10 mouse cellular contexts compared by ENCODE assay signal in genomic region chr11:99379568-99379967, GRCm38 (mm10). TPM values are rescaled to one million over a fixed set of nuclear protein-coding genes. Genes with fewer than 3 reads are reported as not detected.
DNase-seq lines count a peak whose midpoint lies in the region; ATAC-seq and TF ChIP-seq lines count a peak whose summit lies in the region.
"Had no signal": no experiment of that assay in that cellular context is flagged by ENCODE, and none has a peak within 500 bp of the region (broad histone marks: within the 10 kb centered on the region; RNA-seq: fewer than 3 reads in every experiment).

No protein-coding gene starts in this region.

- no peak; the same call in 1 of the 2 replicates for TF ChIP-seq CTCF in heart, adult 2 months (IDR thresholded peaks at IDR 0.05)
- peak; percentile 78 for TF ChIP-seq CTCF in heart, postnatal 0 days (IDR thresholded peaks at IDR 0.05; ENCODE audit: low read depth)
- no peak; the same call in 1 of the 2 replicates for TF ChIP-seq CTCF in thymus, adult 2 months (IDR thresholded peaks at IDR 0.05; ENCODE audit: borderline replicate concordance, control insufficient read depth, extremely low read depth, insufficient read depth, low read length, poor library complexity)

- no peaks in the 10 kb centered on the region for H3K4me1 ChIP-seq in heart, adult 2 months (ENCODE audit: control insufficient read depth, insufficient read depth, low read length)
- H3K4me1 ChIP-seq in heart, embryonic 10.5 days = no peaks in the 10 kb centered on the region
- H3K4me1 ChIP-seq in heart, postnatal 0 days (ENCODE audit: control insufficient read depth, insufficient read depth) = no peaks in the 10 kb centered on the region
- no peaks in the 10 kb centered on the region for H3K4me1 ChIP-seq in thymus, adult 2 months (replicated peaks; ENCODE audit: control insufficient read depth, insufficient read depth, low read length)
- H3K4me1 ChIP-seq: embryonic facial prominence, embryonic 12.5 days; neural tube, embryonic 12.5 days had no signal

- DNase-seq in heart, adult 2 months = peak; percentile 55 to 79
- no peak for DNase-seq in heart, embryonic 10.5 days (ENCODE audit: low spot score)
- DNase-seq in ZHBTc4 (ENCODE audit: low read depth, low spot score) = peak; percentile 84
- no peak for DNase-seq in heart, postnatal 0 days (ENCODE audit: low spot score)
- DNase-seq in left cerebral cortex, adult 8-10 months (ENCODE audit: low spot score in 2 of 2) = peak; percentile 22 to 57
- DNase-seq in natural killer cell, adult 2 months (ENCODE audit: low spot score in 2 of 2) = peak; percentile 59 to 74
- DNase-seq in thymus, adult 2 months = peak; percentile 64

- no peaks in the 10 kb centered on the region for H3K9me3 ChIP-seq in heart, embryonic 10.5 days
- no peaks in the 10 kb centered on the region for H3K9me3 ChIP-seq in heart, postnatal 0 days (replicated peaks; ENCODE audit: control insufficient read depth, low read length)
- H3K9me3 ChIP-seq: embryonic facial prominence, embryonic 12.5 days; neural tube, embryonic 12.5 days had no signal

- no peak overlapping the region for H3K9ac ChIP-seq in heart, adult 2 months (ENCODE audit: low read depth, low read length)
- no peak overlapping the region for H3K9ac ChIP-seq in heart, postnatal 0 days (replicated peaks; ENCODE audit: low read depth, low read length)
- H3K9ac ChIP-seq: embryonic facial prominence, embryonic 12.5 days; neural tube, embryonic 12.5 days had no signal

- intact Hi-C loops in heart, adult 2 months (cut with DNase I) = loop anchor here (1.0 to 2.0 kb wide), 3 partner anchors 84 to 903 kb away; no protein-coding TSS in a partner anchor

- H3K79me2 ChIP-seq in heart, adult 2 months (replicated peaks; ENCODE audit: control insufficient read depth, insufficient read depth, low read length) = no peaks in the 10 kb centered on the region; the same call in 1 of the 2 replicates

- TF ChIP-seq POLR2A in heart, adult 2 months (IDR thresholded peaks at IDR 0.05; ENCODE audit: insufficient read depth, low read depth, low read length) = no peak
- no peak for TF ChIP-seq POLR2A in thymus, adult 2 months (IDR thresholded peaks at IDR 0.05; ENCODE audit: control insufficient read depth, extremely low read depth, insufficient read depth, low read length, poor library complexity)

- no peak overlapping the region for H3K4me2 ChIP-seq in heart, postnatal 0 days (ENCODE audit: low read depth, low read length)
- H3K4me2 ChIP-seq: embryonic facial prominence, embryonic 12.5 days; neural tube, embryonic 12.5 days had no signal

- no peaks in the 10 kb centered on the region for H3K36me3 ChIP-seq in heart, adult 2 months (ENCODE audit: control insufficient read depth, insufficient read depth, low read length)
- no peaks in the 10 kb centered on the region for H3K36me3 ChIP-seq in heart, embryonic 10.5 days
- no peaks in the 10 kb centered on the region for H3K36me3 ChIP-seq in heart, postnatal 0 days (replicated peaks; ENCODE audit: control insufficient read depth, insufficient read depth, low read length)
- H3K36me3 ChIP-seq in thymus, adult 2 months (ENCODE audit: control insufficient read depth, insufficient read depth, low read length) = no peaks in the 10 kb centered on the region
- H3K36me3 ChIP-seq: embryonic facial prominence, embryonic 12.5 days; neural tube, embryonic 12.5 days had no signal

- peak; percentile 85 for ATAC-seq in common myeloid progenitor, adult 5-6 weeks (replicated peaks; ENCODE audit: low read depth, poor library complexity, severe bottlenecking)
- no peak for ATAC-seq in heart, postnatal 0 days (ENCODE audit: insufficient read depth, low read depth)

- no peak overlapping the region for H3K4me3 ChIP-seq in heart, adult 2 months
- no peak overlapping the region for H3K4me3 ChIP-seq in heart, embryonic 10.5 days
- H3K4me3 ChIP-seq in heart, postnatal 0 days (ENCODE audit: low read depth, low read length) = no peak overlapping the region
- no peak overlapping the region for H3K4me3 ChIP-seq in thymus, adult 2 months (ENCODE audit: control insufficient read depth, insufficient read depth, low read length)
- H3K4me3 ChIP-seq: embryonic facial prominence, embryonic 12.5 days; neural tube, embryonic 12.5 days had no signal

- TF ChIP-seq EP300 in heart, adult 2 months (IDR thresholded peaks at IDR 0.05; ENCODE audit: insufficient read depth, low read depth, low read length) = 0 out of 2 replicates have a peak, but pooled peaks have one; percentile 40
- no peak for TF ChIP-seq EP300 in heart, postnatal 0 days (IDR thresholded peaks at IDR 0.05; ENCODE audit: low read depth)

- H3K27ac ChIP-seq in heart, adult 2 months = no peak overlapping the region
- no peak overlapping the region for H3K27ac ChIP-seq in heart, embryonic 10.5 days
- no peak overlapping the region for H3K27ac ChIP-seq in heart, postnatal 0 days (ENCODE audit: low read depth)
- H3K27ac ChIP-seq in thymus, adult 2 months (ENCODE audit: control insufficient read depth, insufficient read depth, low read length) = no peak overlapping the region
- H3K27ac ChIP-seq: embryonic facial prominence, embryonic 12.5 days; neural tube, embryonic 12.5 days had no signal

- WGBS in heart, adult 2 months = 6% methylated on average over 5 of the region's 5 CpGs
- WGBS in heart, embryonic 10.5 days = 17% methylated on average over 5 of the region's 5 CpGs
- WGBS in heart, postnatal 0 days = 19% methylated on average over 5 of the region's 5 CpGs
- WGBS in thymus, adult 2 months = 15% methylated on average over 5 of the region's 5 CpGs

- no peaks in the 10 kb centered on the region for H3K27me3 ChIP-seq in heart, adult 2 months (ENCODE audit: control insufficient read depth, insufficient read depth, low read length)
- peaks cover 30% of the 10 kb centered on the region for H3K27me3 ChIP-seq in heart, embryonic 10.5 days (ENCODE audit: insufficient read depth, poor library complexity, severe bottlenecking)
- H3K27me3 ChIP-seq in heart, postnatal 0 days (ENCODE audit: control insufficient read depth, insufficient read depth, low read length) = peaks cover 21% of the 10 kb centered on the region
- H3K27me3 ChIP-seq in thymus, adult 2 months (ENCODE audit: control insufficient read depth, insufficient read depth, low read length) = no peaks in the 10 kb centered on the region
- H3K27me3 ChIP-seq: embryonic facial prominence, embryonic 12.5 days had no signal

RNA-seq across cellular contexts. Expression of gene Krt28, which starts 4.9 kb away (rescaled TPM):
- total RNA-seq in heart, adult 2 months (2021) = not detected
- polyA plus RNA-seq in heart, adult 2 months (2012; rRNA removed) = not detected in 2 replicates
- 0.20 and 0.39 TPM in 2 replicates for polyA plus RNA-seq in heart, embryonic 10.5 days (2016; fragmentation: Nextera tagmentation; extraction: Ambion mirVana)
- total RNA-seq in common myeloid progenitor, adult 5-6 weeks (2017) = not detected in 2 replicates
- 3.1 TPM in 1 of 2 replicates, not detected in the other for total RNA-seq in heart, postnatal 0 days (2014; rRNA removed; ENCODE audit: low replicate concordance)
- 0.10 and 0.14 TPM in 2 replicates for polyA plus RNA-seq in heart, postnatal 0 days (2015; fragmentation: Nextera tagmentation; extraction: Ambion mirVana)
- under 1 TPM in 1 of 4 experiments, not detected in 3; 0.21 TPM for total RNA-seq in left cerebral cortex, adult 8-10 months (2022)
- not detected in 2 replicates for polyA plus RNA-seq in thymus, adult 2 months (2012; rRNA removed)

RNA-seq across cellular contexts. Expression of gene Krt10, which starts 9.6 kb away (rescaled TPM):
- total RNA-seq in heart, adult 2 months (2021) = 1 to 10 TPM; 4.4 to 5.1 TPM
- polyA plus RNA-seq in heart, adult 2 months (2012; rRNA removed) = 0.76 and 1.6 TPM in 2 replicates
- 11.4 and 14.6 TPM in 2 replicates for polyA plus RNA-seq in heart, embryonic 10.5 days (2016; fragmentation: Nextera tagmentation; extraction: Ambion mirVana)
- 0.50 TPM in 1 of 2 replicates, not detected in the other for total RNA-seq in common myeloid progenitor, adult 5-6 weeks (2017)
- 0.31 and 0.84 TPM in 2 replicates for total RNA-seq in heart, postnatal 0 days (2014; rRNA removed; ENCODE audit: low replicate concordance)
- polyA plus RNA-seq in heart, postnatal 0 days (2015; fragmentation: Nextera tagmentation; extraction: Ambion mirVana) = 20.4 and 22.6 TPM in 2 replicates
- total RNA-seq in left cerebral cortex, adult 8-10 months (2022) = 10 to 100 TPM; 11.4 to 13.8 (median 12.0) TPM
- 4.9 and 6.4 TPM in 2 replicates for polyA plus RNA-seq in thymus, adult 2 months (2012; rRNA removed)

RNA-seq across cellular contexts. Expression of gene Krt27, which starts 28.7 kb away (rescaled TPM):
- total RNA-seq in heart, adult 2 months (2021) = not detected
- polyA plus RNA-seq in heart, adult 2 months (2012; rRNA removed) = not detected in 2 replicates
- not detected in 2 replicates for polyA plus RNA-seq in heart, embryonic 10.5 days (2016; fragmentation: Nextera tagmentation; extraction: Ambion mirVana)
- total RNA-seq in common myeloid progenitor, adult 5-6 weeks (2017) = not detected in 2 replicates
- not detected in 2 replicates for total RNA-seq in heart, postnatal 0 days (2014; rRNA removed; ENCODE audit: low replicate concordance)
- polyA plus RNA-seq in heart, postnatal 0 days (2015; fragmentation: Nextera tagmentation; extraction: Ambion mirVana) = not detected in 2 replicates
- total RNA-seq in left cerebral cortex, adult 8-10 months (2022) = not detected
- polyA plus RNA-seq in thymus, adult 2 months (2012; rRNA removed) = 0.05 and 0.13 TPM in 2 replicates
- polyA plus RNA-seq: embryonic facial prominence, embryonic 12.5 days; neural tube, embryonic 12.5 days had no signal

RNA-seq across cellular contexts. Expression of gene Krt26, which starts 41.8 kb away (rescaled TPM):
- not detected for total RNA-seq in heart, adult 2 months (2021)
- polyA plus RNA-seq in heart, adult 2 months (2012; rRNA removed) = not detected in 2 replicates
- polyA plus RNA-seq in heart, embryonic 10.5 days (2016; fragmentation: Nextera tagmentation; extraction: Ambion mirVana) = not detected in 2 replicates
- not detected in 2 replicates for total RNA-seq in common myeloid progenitor, adult 5-6 weeks (2017)
- total RNA-seq in heart, postnatal 0 days (2014; rRNA removed; ENCODE audit: low replicate concordance) = not detected in 2 replicates
- polyA plus RNA-seq in heart, postnatal 0 days (2015; fragmentation: Nextera tagmentation; extraction: Ambion mirVana) = not detected in 2 replicates
- under 1 TPM in 1 of 4 experiments, not detected in 3; 0.14 TPM for total RNA-seq in left cerebral cortex, adult 8-10 months (2022)
- not detected in 2 replicates for polyA plus RNA-seq in thymus, adult 2 months (2012; rRNA removed)
- polyA plus RNA-seq: embryonic facial prominence, embryonic 12.5 days had no signal

RNA-seq across cellular contexts. Expression of gene Krt12, which starts 42.5 kb away (rescaled TPM):
- not detected for total RNA-seq in heart, adult 2 months (2021)
- not detected in 2 replicates for polyA plus RNA-seq in heart, adult 2 months (2012; rRNA removed)
- not detected in 2 replicates for polyA plus RNA-seq in heart, embryonic 10.5 days (2016; fragmentation: Nextera tagmentation; extraction: Ambion mirVana)
- not detected in 2 replicates for total RNA-seq in common myeloid progenitor, adult 5-6 weeks (2017)
- total RNA-seq in heart, postnatal 0 days (2014; rRNA removed; ENCODE audit: low replicate concordance) = not detected in 2 replicates
- polyA plus RNA-seq in heart, postnatal 0 days (2015; fragmentation: Nextera tagmentation; extraction: Ambion mirVana) = not detected in 2 replicates
- 10 to 100 TPM in 1 of 4 experiments, 1 to 10 TPM in 3; 8.6 to 10.0 (median 9.5) TPM for total RNA-seq in left cerebral cortex, adult 8-10 months (2022)
- polyA plus RNA-seq in thymus, adult 2 months (2012; rRNA removed) = 0.27 and 0.34 TPM in 2 replicates
- polyA plus RNA-seq: embryonic facial prominence, embryonic 12.5 days; neural tube, embryonic 12.5 days had no signal

Comparison
In these comparisons a context has a peak if more than half of its experiments do, and no peak if none do; other contexts are left out.
1. DNase-seq: peak in heart, adult 2 months (2 of 2), ZHBTc4 (single experiment), left cerebral cortex, adult 8-10 months (2 of 2), natural killer cell, adult 2 months (2 of 2) and thymus, adult 2 months (single experiment); none in heart, embryonic 10.5 days (single experiment) and heart, postnatal 0 days (single experiment).